In genomic region chr1:162052755-162053154, GRCm38 (mm10) we compare ENCODE assay signal across 13 mouse cellular contexts.
DNase-seq lines count a peak whose midpoint lies in the region; ATAC-seq lines count a peak whose summit lies in the region.
"Had no signal": no experiment of that assay in that cellular context is flagged by ENCODE, and none has a peak within 500 bp of the region (broad histone marks: within the 10 kb centered on the region; RNA-seq: fewer than 3 reads in every experiment).

No protein-coding gene starts in this region.

- no peak for DNase-seq in forebrain, embryonic 14.5 days (ENCODE audit: low spot score)
- DNase-seq in neural tube, embryonic 10.5 days (ENCODE audit: extremely low spot score, low spot score) = no peak
- no peak for DNase-seq in limb, embryonic 11.5 days (ENCODE audit: low spot score)
- no peak for DNase-seq in left cerebral cortex, adult 18-20 months (ENCODE audit: low spot score in 2 of 2)
- DNase-seq in cerebellum, adult 18-20 months = no peak
- DNase-seq: cerebellum, adult 11-12 months; heart, postnatal 36 days; layer of hippocampus, adult 9-11 months; lung, adult 2 months; right cerebral cortex, adult 18-20 months had no signal

- no peaks in the 10 kb centered on the region for H3K27me3 ChIP-seq in forebrain, embryonic 15.5 days
- H3K27me3 ChIP-seq in forebrain, embryonic 14.5 days (replicated peaks; ENCODE audit: control insufficient read depth, insufficient read depth, low read length) = no peaks in the 10 kb centered on the region
- H3K27me3 ChIP-seq in neural tube, embryonic 13.5 days = no peaks in the 10 kb centered on the region
- no peaks in the 10 kb centered on the region for H3K27me3 ChIP-seq in limb, embryonic 11.5 days (ENCODE audit: control insufficient read depth, insufficient read depth, low read length)
- H3K27me3 ChIP-seq in neural tube, embryonic 15.5 days (replicated peaks) = no peaks in the 10 kb centered on the region

- WGBS in forebrain, embryonic 15.5 days = 57% methylated on average over 6 of the region's 6 CpGs
- WGBS in forebrain, embryonic 14.5 days = 62% methylated on average over 6 of the region's 6 CpGs
- WGBS in neural tube, embryonic 13.5 days = 63% methylated on average over 6 of the region's 6 CpGs
- WGBS in limb, embryonic 11.5 days = 65% methylated on average over 6 of the region's 6 CpGs
- WGBS in neural tube, embryonic 15.5 days = 59% methylated on average over 6 of the region's 6 CpGs

- no peaks in the 10 kb centered on the region for H3K9me3 ChIP-seq in forebrain, embryonic 15.5 days
- no peaks in the 10 kb centered on the region for H3K9me3 ChIP-seq in forebrain, embryonic 14.5 days (replicated peaks; ENCODE audit: control insufficient read depth, low read length)
- no peaks in the 10 kb centered on the region for H3K9me3 ChIP-seq in neural tube, embryonic 13.5 days
- H3K9me3 ChIP-seq in limb, embryonic 11.5 days (ENCODE audit: control insufficient read depth, low read length) = no peaks in the 10 kb centered on the region
- H3K9me3 ChIP-seq in neural tube, embryonic 15.5 days (replicated peaks) = no peaks in the 10 kb centered on the region

- no peak overlapping the region for H3K9ac ChIP-seq in forebrain, embryonic 15.5 days (replicated peaks)
- H3K9ac ChIP-seq in forebrain, embryonic 14.5 days (ENCODE audit: low read length) = no peak overlapping the region
- H3K9ac ChIP-seq in neural tube, embryonic 13.5 days = no peak overlapping the region
- no peak overlapping the region for H3K9ac ChIP-seq in limb, embryonic 11.5 days (ENCODE audit: low read length)
- H3K9ac ChIP-seq in neural tube, embryonic 15.5 days (replicated peaks) = no peak overlapping the region

- H3K4me1 ChIP-seq in forebrain, embryonic 15.5 days = peaks cover 11% of the 10 kb centered on the region
- H3K4me1 ChIP-seq in forebrain, embryonic 14.5 days (ENCODE audit: control insufficient read depth, insufficient read depth, low read length) = peaks cover 11% of the 10 kb centered on the region
- H3K4me1 ChIP-seq in neural tube, embryonic 13.5 days (replicated peaks) = peaks cover 23% of the 10 kb centered on the region
- H3K4me1 ChIP-seq in limb, embryonic 11.5 days (ENCODE audit: control insufficient read depth, insufficient read depth, low read length) = peaks cover 3% of the 10 kb centered on the region; the same call in 1 of the 2 replicates
- peaks cover 18% of the 10 kb centered on the region for H3K4me1 ChIP-seq in neural tube, embryonic 15.5 days

- H3K4me3 ChIP-seq in forebrain, embryonic 15.5 days = no peak overlapping the region
- H3K4me3 ChIP-seq in forebrain, embryonic 14.5 days (ENCODE audit: low read depth, low read length) = no peak overlapping the region
- no peak overlapping the region for H3K4me3 ChIP-seq in neural tube, embryonic 13.5 days
- no peak overlapping the region for H3K4me3 ChIP-seq in limb, embryonic 11.5 days (ENCODE audit: low read depth, low read length)
- no peak overlapping the region for H3K4me3 ChIP-seq in neural tube, embryonic 15.5 days (replicated peaks)

- no peak overlapping the region for H3K4me2 ChIP-seq in forebrain, embryonic 15.5 days (replicated peaks)
- H3K4me2 ChIP-seq in forebrain, embryonic 14.5 days (ENCODE audit: low read length) = no peak overlapping the region
- H3K4me2 ChIP-seq in neural tube, embryonic 13.5 days = no peak overlapping the region
- no peak overlapping the region for H3K4me2 ChIP-seq in limb, embryonic 11.5 days (ENCODE audit: low read depth, severe bottlenecking)
- H3K4me2 ChIP-seq in neural tube, embryonic 15.5 days = no peak overlapping the region

- 0 out of 2 replicates have a peak, but pooled peaks have one; percentile 31 for ATAC-seq in forebrain, embryonic 15.5 days (replicated peaks)
- ATAC-seq in forebrain, embryonic 14.5 days = no peak
- no peak for ATAC-seq in neural tube, embryonic 13.5 days (ENCODE audit: low read depth)
- no peak for ATAC-seq in limb, embryonic 11.5 days (ENCODE audit: insufficient number of reproducible peaks, low FRiP score, low TSS enrichment, low read depth)
- peak; percentile 18; the same call in 1 of the 2 replicates for ATAC-seq in neural tube, embryonic 15.5 days (ENCODE audit: low FRiP score)

- peak overlapping the region; percentile 37; the same call in 1 of the 2 replicates for H3K27ac ChIP-seq in forebrain, embryonic 15.5 days (replicated peaks)
- H3K27ac ChIP-seq in forebrain, embryonic 14.5 days (ENCODE audit: low read depth, low read length) = no peak overlapping the region
- peak overlapping the region; percentile 65; the same call in 1 of the 2 replicates for H3K27ac ChIP-seq in neural tube, embryonic 13.5 days (replicated peaks)
- peak overlapping the region; percentile 73 for H3K27ac ChIP-seq in limb, embryonic 11.5 days (replicated peaks; ENCODE audit: low read depth, low read length)
- peak overlapping the region; percentile 33; the same call in 1 of the 2 replicates for H3K27ac ChIP-seq in neural tube, embryonic 15.5 days (replicated peaks)

- H3K36me3 ChIP-seq in forebrain, embryonic 15.5 days = no peaks in the 10 kb centered on the region
- no peaks in the 10 kb centered on the region for H3K36me3 ChIP-seq in forebrain, embryonic 14.5 days (ENCODE audit: control insufficient read depth, insufficient read depth, low read length)
- H3K36me3 ChIP-seq in neural tube, embryonic 13.5 days = no peaks in the 10 kb centered on the region
- no peaks in the 10 kb centered on the region for H3K36me3 ChIP-seq in limb, embryonic 11.5 days (ENCODE audit: control insufficient read depth, insufficient read depth, low read length)
- H3K36me3 ChIP-seq in neural tube, embryonic 15.5 days = no peaks in the 10 kb centered on the region

Comparison
In these comparisons a context has a peak if more than half of its experiments do, and no peak if none do; other contexts are left out.
1. ATAC-seq: peak in forebrain, embryonic 15.5 days (single experiment) and neural tube, embryonic 15.5 days (single experiment); none in forebrain, embryonic 14.5 days (single experiment), neural tube, embryonic 13.5 days (single experiment) and limb, embryonic 11.5 days (single experiment).